Mouse (Mus musculus) layer of hippocampus, adult 11-12 months (tissue): ENCODE measurements around the gene Ncbp3.

Experiments used
- DNase-seq: peaks from one replicate; pipeline ENCODE4 v3.0.0; 2022; ENCODE audit warnings: low spot score

The Ncbp3 gene

GRCm38 (mm10) chr11:73030821-73031498, 16.6 kb upstream of the Ncbp3 start:
- peak; percentile 88 for DNase-seq

GRCm38 (mm10) chr11:73031536-73031935, 16.0 kb upstream of the Ncbp3 start:
- DNase-seq: no peak

GRCm38 (mm10) chr11:73036077-73036476, 11.5 kb upstream of the Ncbp3 start:
- no peak for DNase-seq

GRCm38 (mm10) chr11:73036889-73037288, 10.7 kb upstream of the Ncbp3 start:
- DNase-seq: no peak

GRCm38 (mm10) chr11:73037691-73038090, 9.9 kb upstream of the Ncbp3 start:
- no peak for DNase-seq

GRCm38 (mm10) chr11:73039102-73039799, 8.3 kb upstream of the Ncbp3 start:
- peak; percentile 80 for DNase-seq

GRCm38 (mm10) chr11:73044229-73044755, 3.3 kb upstream of the Ncbp3 start:
- DNase-seq: no peak

- no peak for DNase-seq
Measured at GRCm38 (mm10) chr11:73044789-73045188, 2.8 kb upstream of the Ncbp3 start.

GRCm38 (mm10) chr11:73048030-73048876, 670 bp downstream of the Ncbp3 start:
- no peak for DNase-seq

GRCm38 (mm10) chr11:73049335-73049734, 1.8 kb downstream of the Ncbp3 start:
- peak; percentile 81 for DNase-seq

- DNase-seq: no peak
Measured at GRCm38 (mm10) chr11:73052795-73053194, 5.2 kb downstream of the Ncbp3 start.

- no peak for DNase-seq
Measured at GRCm38 (mm10) chr11:73057701-73058100, 10.1 kb downstream of the Ncbp3 start.

GRCm38 (mm10) chr11:73059630-73060029, 12.0 kb downstream of the Ncbp3 start:
- DNase-seq: no peak

- DNase-seq: no peak
Measured at GRCm38 (mm10) chr11:73061413-73061812, 13.8 kb downstream of the Ncbp3 start.

GRCm38 (mm10) chr11:73071839-73072238, 24.3 kb downstream of the Ncbp3 start:
- peak; percentile 47 for DNase-seq

- DNase-seq: no peak
Measured at GRCm38 (mm10) chr11:73076295-73076694, 28.7 kb downstream of the Ncbp3 start.

- DNase-seq: no peak
Measured at GRCm38 (mm10) chr11:73076733-73077132, 29.1 kb downstream of the Ncbp3 start.

- DNase-seq: no peak
Measured at GRCm38 (mm10) chr11:73077211-73077720, 29.7 kb downstream of the Ncbp3 start.

GRCm38 (mm10) chr11:73078615-73079014, 31.0 kb downstream of the Ncbp3 start:
- DNase-seq: no peak

GRCm38 (mm10) chr11:73080306-73080705, 32.7 kb downstream of the Ncbp3 start:
- no peak for DNase-seq

GRCm38 (mm10) chr11:73084303-73084702, 36.7 kb downstream of the Ncbp3 start:
- DNase-seq: no peak

- DNase-seq: peak; percentile 56
Measured at GRCm38 (mm10) chr11:73084804-73085231, 37.2 kb downstream of the Ncbp3 start.
